Mouse (Mus musculus) C2C12 (cell line): ENCODE data around the gene Phyhd1. TPM values are rescaled to one million over a fixed set of nuclear protein-coding genes. Genes with fewer than 3 reads are reported as not detected.

ENCODE experiments used
- H3K27me3 ChIP-seq: one replicate; pipeline ENCODE4 v1.6.1; 2011; ENCODE audit not compliant: control insufficient read depth, insufficient read depth, insufficient read length
- H3K36me3 ChIP-seq: one replicate; pipeline ENCODE4 v1.6.1; 2011; ENCODE audit not compliant: control insufficient read depth, insufficient read depth
- H3K4me3 ChIP-seq: one replicate; pipeline ENCODE4 v1.5.1; 2011; ENCODE audit warnings: mild to moderate bottlenecking, control low read depth; ENCODE audit not compliant: poor library complexity, insufficient read depth, severe bottlenecking
- H3K79me2 ChIP-seq: one replicate; pipeline ENCODE4 v1.6.1; 2011; ENCODE audit not compliant: control insufficient read depth, insufficient read depth
- H3K79me3 ChIP-seq: one replicate; pipeline ENCODE4 v1.6.1; 2011; ENCODE audit warnings: low read depth, control low read depth
- H3ac ChIP-seq: one replicate; pipeline ENCODE3; 2011; ENCODE audit warnings: low read depth; ENCODE audit not compliant: control insufficient read depth, insufficient read length
- CEBPB ChIP-seq: IDR thresholded peaks from one replicate; pipeline ENCODE4 v1.6.1; 2011; ENCODE audit warnings: low read depth, mild to moderate bottlenecking, control low read depth, moderate library complexity
- CTCF ChIP-seq: IDR thresholded peaks from one replicate; pipeline ENCODE4 v1.5.1; 2011; ENCODE audit not compliant: control insufficient read depth, insufficient read depth, insufficient read length
- FOSL1 ChIP-seq: IDR thresholded peaks from one replicate; pipeline ENCODE4 v1.8.0; 2011; ENCODE audit warnings: mild to moderate bottlenecking, low read length; ENCODE audit not compliant: poor library complexity, insufficient read depth, severe bottlenecking
- MAX ChIP-seq: IDR thresholded peaks from one replicate; pipeline ENCODE4 v1.6.1; 2011; ENCODE audit warnings: mild to moderate bottlenecking, control low read depth
- MYOD1 ChIP-seq: IDR thresholded peaks from one replicate; pipeline ENCODE4 v1.6.1; 2011; ENCODE audit warnings: low read depth; ENCODE audit not compliant: control insufficient read depth, insufficient read length
- MYOG ChIP-seq: IDR thresholded peaks from one replicate; pipeline ENCODE4 v1.6.1; 2011; ENCODE audit not compliant: control insufficient read depth, insufficient read length; ENCODE audit errors: extremely low read depth
- USF1 ChIP-seq: IDR thresholded peaks from one replicate; pipeline ENCODE4 v1.6.1; 2011; ENCODE audit warnings: low read depth, mild to moderate bottlenecking, control low read depth, moderate library complexity
- polyA plus RNA-seq: library from polyadenylated mRNA; unstranded; fragments of >200 nt; fragmentation: generic; extraction: Trizol; gene quantifications from one replicate; pipeline ENCODE4 v1.2.1, GENCODE M21; 2012; ENCODE audit warnings: missing spikeins

The Phyhd1 gene
- polyA plus RNA-seq, 1 experiment: 1.4 TPM

DNA sequence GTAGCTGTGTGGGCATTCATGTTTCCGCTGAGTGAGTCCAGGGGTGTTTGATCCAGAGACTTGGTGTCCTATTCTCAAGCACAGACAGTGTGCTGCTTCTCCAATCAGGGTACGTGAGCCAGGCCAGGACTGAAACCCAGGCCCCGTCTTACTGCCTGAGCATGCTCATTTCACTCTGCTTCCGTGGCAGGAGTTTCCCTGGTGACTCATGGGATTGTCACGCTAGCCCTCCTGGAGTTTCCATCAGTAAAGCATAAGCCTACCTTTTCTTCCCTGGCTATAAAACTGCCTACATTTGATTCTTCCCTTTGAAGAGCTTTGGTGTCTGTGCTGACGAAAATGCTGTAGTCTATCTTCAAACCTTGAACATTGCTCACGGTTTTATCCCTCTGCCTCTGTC is 57.1 kb downstream of the Phyhd1 start:
- Histone ChIP-seq H3K27me3 (no peaks in the 10 kb centered on the region), H3K36me3 (peaks cover 95% of the 10 kb centered on the region), H3K4me3 (no peak overlapping the region), H3ac (no peak overlapping the region), H3K79me2 (no peaks in the 10 kb centered on the region), H3K79me3 (no peaks in the 10 kb centered on the region)
- TF ChIP-seq USF1: no peak

DNA sequence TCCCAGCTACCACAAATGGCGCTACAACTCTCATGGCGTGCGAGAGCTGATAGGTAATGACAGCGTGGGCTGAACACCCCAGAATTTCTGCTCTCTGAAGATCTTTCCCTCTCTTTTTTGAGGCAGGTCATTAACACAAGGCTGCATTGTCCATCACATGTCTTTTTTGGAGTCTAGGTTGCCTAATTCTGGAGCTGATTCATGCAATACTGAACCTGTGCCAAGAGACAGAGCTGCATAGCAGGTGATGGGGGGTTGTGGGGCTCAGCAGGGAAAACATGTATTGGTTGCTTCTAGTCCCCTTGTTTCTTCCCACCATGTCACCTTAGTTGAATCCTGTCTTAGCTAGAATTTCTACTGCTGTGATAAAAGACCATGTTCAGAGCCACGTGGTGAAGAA is 59.3 kb downstream of the Phyhd1 start:
- Histone ChIP-seq H3K79me2 (no peaks in the 10 kb centered on the region), H3K79me3 (no peaks in the 10 kb centered on the region), H3K36me3 (peaks cover 96% of the 10 kb centered on the region), H3ac (no peak overlapping the region), H3K27me3 (no peaks in the 10 kb centered on the region), H3K4me3 (no peak overlapping the region)
- TF ChIP-seq MAX (no peak), MYOD1 (no peak), CTCF (no peak), USF1 (no peak), MYOG (no peak)

DNA sequence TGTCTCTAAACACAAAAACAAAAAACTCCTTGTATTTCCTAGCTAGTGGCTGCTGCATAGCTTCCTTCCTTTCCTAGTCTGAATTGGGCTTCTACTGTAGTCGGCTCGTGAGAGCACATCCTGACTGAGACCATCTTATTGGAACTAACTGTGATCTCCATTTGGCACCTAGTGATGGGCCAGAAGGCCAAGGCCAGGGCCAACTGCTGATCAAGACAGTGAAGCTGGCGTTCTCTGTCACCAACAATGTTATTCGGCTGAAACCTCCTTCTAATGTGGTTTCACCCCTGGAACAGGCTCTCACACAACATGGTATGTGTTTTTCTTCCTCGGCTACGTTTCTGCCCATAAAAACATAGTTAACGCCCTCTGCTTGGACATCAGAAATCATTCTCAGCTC is 61.3 kb downstream of the Phyhd1 start:
- TF ChIP-seq USF1 (no peak), FOSL1 (no peak), CEBPB (no peak)
- Histone ChIP-seq H3K79me2 (no peaks in the 10 kb centered on the region), H3K79me3 (no peaks in the 10 kb centered on the region), H3ac (no peak overlapping the region), H3K36me3 (peaks cover 93% of the 10 kb centered on the region), H3K4me3 (no peak overlapping the region), H3K27me3 (no peaks in the 10 kb centered on the region)

DNA sequence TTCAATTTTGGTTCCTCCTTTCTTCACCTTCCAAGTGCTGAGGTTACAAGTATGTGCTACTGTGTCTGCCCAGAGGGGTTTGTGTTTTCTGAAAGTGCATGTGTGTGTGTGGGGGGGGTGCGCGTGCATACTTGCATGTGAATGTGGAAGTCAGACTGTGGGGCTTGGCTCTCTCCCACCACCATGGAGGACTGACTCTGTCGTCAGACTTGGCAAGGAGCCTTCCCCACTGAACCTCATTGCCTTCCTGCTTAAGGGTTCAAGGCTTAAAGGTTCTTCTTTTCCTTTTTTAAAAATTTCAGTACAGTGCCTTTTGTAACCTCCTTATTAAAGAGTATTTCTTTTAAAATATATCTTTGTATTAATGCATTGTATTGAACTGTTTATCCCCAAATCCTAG is 62.8 kb downstream of the Phyhd1 start:
- TF ChIP-seq CEBPB (no peak), MAX (no peak), MYOD1 (no peak), USF1 (no peak), FOSL1 (no peak), CTCF (no peak), MYOG (no peak)
- H3K27me3 ChIP-seq: no peaks in the 10 kb centered on the region
- peaks cover 94% of the 10 kb centered on the region for H3K36me3 ChIP-seq
- H3K4me3 ChIP-seq: no peak overlapping the region
- H3K79me3 ChIP-seq: no peaks in the 10 kb centered on the region
- no peak overlapping the region for H3ac ChIP-seq
- no peaks in the 10 kb centered on the region for H3K79me2 ChIP-seq

Other genes starting within 250 kb of the Phyhd1 start
- gene Wdr34, start 217.3 kb upstream of the Phyhd1 start, polyA plus RNA-seq: 16.4 TPM
- gene Set, start 208.8 kb upstream of the Phyhd1 start, polyA plus RNA-seq: 312 TPM
- 5.5 TPM for gene Pkn3, start 188.5 kb upstream of the Phyhd1 start, polyA plus RNA-seq
- gene Zdhhc12, start 172.6 kb upstream of the Phyhd1 start, polyA plus RNA-seq: 31.5 TPM
- gene Zer1, start 141.6 kb upstream of the Phyhd1 start, polyA plus RNA-seq: 7.2 TPM
- gene Tbc1d13, start 132.5 kb upstream of the Phyhd1 start, polyA plus RNA-seq: 25.3 TPM
- 16.1 TPM for gene Endog, start 94.7 kb upstream of the Phyhd1 start, polyA plus RNA-seq
- gene Spout1, start 87.7 kb upstream of the Phyhd1 start, polyA plus RNA-seq: 33.4 TPM
- 2.7 TPM for gene Kyat1, start 60.4 kb upstream of the Phyhd1 start, polyA plus RNA-seq
- gene Lrrc8a, start 28.5 kb upstream of the Phyhd1 start, polyA plus RNA-seq: 20.6 TPM
- gene Gm28035, start 25.6 kb upstream of the Phyhd1 start, polyA plus RNA-seq: 0.01 TPM
- gene Gm28038, start 14.8 kb downstream of the Phyhd1 start, polyA plus RNA-seq: 0.16 TPM
- 28.3 TPM for gene Dolk, start 20.1 kb downstream of the Phyhd1 start, polyA plus RNA-seq
- gene Nup188, start 20.2 kb downstream of the Phyhd1 start, polyA plus RNA-seq: 54.6 TPM
- gene Sh3glb2, start 93.1 kb downstream of the Phyhd1 start, polyA plus RNA-seq: 60.0 TPM
- 29.4 TPM for gene Miga2, start 98.0 kb downstream of the Phyhd1 start, polyA plus RNA-seq
- 19.4 TPM for gene Dolpp1, start 126.1 kb downstream of the Phyhd1 start, polyA plus RNA-seq
- gene Crat, start 149.6 kb downstream of the Phyhd1 start, polyA plus RNA-seq: 22.5 TPM
- 213 TPM for gene Ptpa, start 149.8 kb downstream of the Phyhd1 start, polyA plus RNA-seq
- gene Ier5l, start 208.0 kb downstream of the Phyhd1 start, polyA plus RNA-seq: 61.4 TPM